Mouse (Mus musculus) NIH3T3 (cell line): ENCODE measurements around the gene Etd.
A peak's percentile ranks its signal among the peaks of the same experiment; 100 is the strongest.
"Not testable (repeated sequence)": the region's sequence is repeated elsewhere in the genome, so short reads cannot be mapped to it uniquely, and the experiment has no call there.

Experiments
- DNase-seq: peaks from one replicate; pipeline ENCODE4 v3.0.0-alpha.2; 2012; ENCODE audit warnings: low read depth

Etd gene

GRCm38 (mm10) chrX:53434618-53435017 is at the start of gene Etd:
Etd (plus strand) TSS chrX:53434918.
- DNase-seq = no peak

- DNase-seq = no peak
These were observed 48.4 kb upstream of the Etd start for GRCm38 (mm10) chrX:53386362-53386761.

GRCm38 (mm10) chrX:53432888-53433287 is 1.8 kb upstream of the Etd start:
- peak; percentile 30 for DNase-seq

- peak; percentile 1 for DNase-seq
These were observed 24.9 kb downstream of the Etd start for GRCm38 (mm10) chrX:53459573-53459972.

GRCm38 (mm10) chrX:53464194-53464593 is 29.5 kb downstream of the Etd start:
- DNase-seq = not testable (repeated sequence)
